Mouse (Mus musculus) forebrain, embryonic 12.5 days (tissue): ENCODE results near the gene Mfsd6l. TPM values are rescaled to one million over a fixed set of nuclear protein-coding genes. Genes with fewer than 3 reads are reported as not detected.

Experiments
- ATAC-seq: fragments of 200-750 bp; cut with Nextera tagmentation; 2 replicates; pipeline ENCODE4 v1.8.0; 2017; ENCODE audit warnings: moderate TSS enrichment; ENCODE audit not compliant: low FRiP score
- H3K27ac ChIP-seq: fragments of 300-500 bp; sonication (generic); 2 replicates; pipeline ENCODE4 v1.5.1; 2016; ENCODE audit warnings: mild to moderate bottlenecking
- H3K27me3 ChIP-seq: fragments of 300-500 bp; sonication (generic); 2 replicates; pipeline ENCODE4 v1.6.1; 2016; ENCODE audit warnings: mild to moderate bottlenecking
- H3K36me3 ChIP-seq: fragments of 300-500 bp; sonication (generic); replicated peaks from 2 replicates; pipeline ENCODE4 v1.6.1; 2016; ENCODE audit warnings: mild to moderate bottlenecking
- H3K4me1 ChIP-seq: fragments of 300-500 bp; sonication (generic); 2 replicates; pipeline ENCODE4 v1.6.1; 2016
- H3K4me2 ChIP-seq: fragments of 300-500 bp; sonication (generic); 2 replicates; pipeline ENCODE4 v1.6.1; 2016; ENCODE audit warnings: mild to moderate bottlenecking, moderate library complexity
- H3K4me3 ChIP-seq: fragments of 300-500 bp; sonication (generic); replicated peaks from 2 replicates; pipeline ENCODE4 v1.5.1; 2016; ENCODE audit warnings: mild to moderate bottlenecking
- H3K9ac ChIP-seq: fragments of 300-500 bp; sonication (generic); 2 replicates; pipeline ENCODE4 v1.6.1; 2016; ENCODE audit warnings: mild to moderate bottlenecking
- H3K9me3 ChIP-seq: fragments of 300-500 bp; sonication (generic); 2 replicates; pipeline ENCODE4 v1.6.1; 2016
- WGBS: fragments of 180-500 bp; shearing (Covaris S2); methylation state at CpG from one replicate; pipeline ENCODE4 v1.1.7; 2016; 5-methylcytosine and 5-hydroxymethylcytosine counted together
- polyA plus RNA-seq: library from polyadenylated mRNA; unstranded; fragments of >200 nt; fragmentation: Nextera tagmentation; extraction: Ambion mirVana; gene quantifications from 2 replicates; pipeline ENCODE4 v1.2.1, GENCODE M21; 2016

Gene Mfsd6l
- polyA plus RNA-seq, 1 experiment from 2014 or later, result not detected

DNA sequence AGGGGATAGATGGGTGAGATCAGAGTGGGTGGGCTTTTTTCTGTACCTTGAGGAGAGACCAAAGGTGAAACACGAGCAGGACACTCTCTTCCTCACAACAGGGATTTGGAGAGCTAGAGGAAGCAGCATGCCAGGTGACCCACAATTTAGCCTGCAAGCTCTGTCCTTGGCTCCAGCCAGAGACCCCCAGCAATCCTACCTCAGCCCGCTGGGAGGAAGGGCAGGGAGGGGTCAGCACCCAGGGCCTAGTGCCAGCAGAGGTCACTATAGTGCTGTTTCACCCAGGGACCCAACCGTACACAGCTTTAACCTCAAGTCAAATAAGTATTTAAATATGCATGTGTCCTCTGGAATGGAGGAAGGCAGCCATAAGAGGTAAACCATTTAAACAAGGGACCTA, 29.9 kb downstream of the Mfsd6l start:
- H3K27ac ChIP-seq, result no peak overlapping the region
- H3K4me1 ChIP-seq, result peaks cover under 1% of the 10 kb centered on the region; the same call in 1 of the 2 replicates
- H3K9ac ChIP-seq, result no peak overlapping the region
- 0 out of 2 replicates have a peak, but pooled peaks cover 5% of the 10 kb centered on the region for H3K27me3 ChIP-seq
- ATAC-seq, result no peak
- no peak overlapping the region for H3K4me3 ChIP-seq
- H3K9me3 ChIP-seq, result no peaks in the 10 kb centered on the region
- no peaks in the 10 kb centered on the region for H3K36me3 ChIP-seq
- H3K4me2 ChIP-seq, result no peak overlapping the region
- WGBS, result 15% methylated on average over 3 of the region's 3 CpGs

DNA sequence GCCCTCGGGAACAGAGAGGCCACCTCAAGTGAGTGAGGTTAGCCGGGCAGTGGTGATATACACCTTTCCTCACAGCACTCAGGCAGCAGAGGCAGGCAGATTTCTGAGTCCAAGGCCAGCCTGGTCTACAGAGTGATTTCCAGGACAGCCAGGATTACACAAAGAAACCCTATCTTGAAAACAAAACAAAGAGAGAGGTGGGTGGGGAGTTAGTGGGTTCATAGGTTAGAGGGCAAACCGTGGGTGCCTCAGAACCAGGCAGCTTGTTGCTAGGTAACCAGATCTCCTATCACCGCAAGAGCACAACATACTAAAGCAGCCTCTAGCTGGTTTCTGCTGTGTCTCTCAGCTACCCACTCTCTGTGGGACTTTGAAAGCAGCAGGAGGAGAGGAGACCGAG, 30.7 kb downstream of the Mfsd6l start, which contains the start of gene Ccdc42:
Ccdc42 (plus strand) TSS at position 301 of the 400 bp plus-strand sequence.
- no peak within 1 kb of the TSS for H3K27ac ChIP-seq
- no peak within 1 kb of the TSS for H3K4me3 ChIP-seq
- H3K4me2 ChIP-seq, result no peak within 1 kb of the TSS
- H3K9ac ChIP-seq, result no peak within 1 kb of the TSS
- H3K36me3 ChIP-seq, result no peaks in the 10 kb centered on the region
- peaks cover 3% of the 10 kb centered on the region for H3K4me1 ChIP-seq
- no peaks in the 10 kb centered on the region for H3K9me3 ChIP-seq
- no peak for ATAC-seq
- WGBS, result 78% methylated on average over 5 of the region's 5 CpGs
- H3K27me3 ChIP-seq, result 0 out of 2 replicates have a peak, but pooled peaks cover 5% of the 10 kb centered on the region

DNA sequence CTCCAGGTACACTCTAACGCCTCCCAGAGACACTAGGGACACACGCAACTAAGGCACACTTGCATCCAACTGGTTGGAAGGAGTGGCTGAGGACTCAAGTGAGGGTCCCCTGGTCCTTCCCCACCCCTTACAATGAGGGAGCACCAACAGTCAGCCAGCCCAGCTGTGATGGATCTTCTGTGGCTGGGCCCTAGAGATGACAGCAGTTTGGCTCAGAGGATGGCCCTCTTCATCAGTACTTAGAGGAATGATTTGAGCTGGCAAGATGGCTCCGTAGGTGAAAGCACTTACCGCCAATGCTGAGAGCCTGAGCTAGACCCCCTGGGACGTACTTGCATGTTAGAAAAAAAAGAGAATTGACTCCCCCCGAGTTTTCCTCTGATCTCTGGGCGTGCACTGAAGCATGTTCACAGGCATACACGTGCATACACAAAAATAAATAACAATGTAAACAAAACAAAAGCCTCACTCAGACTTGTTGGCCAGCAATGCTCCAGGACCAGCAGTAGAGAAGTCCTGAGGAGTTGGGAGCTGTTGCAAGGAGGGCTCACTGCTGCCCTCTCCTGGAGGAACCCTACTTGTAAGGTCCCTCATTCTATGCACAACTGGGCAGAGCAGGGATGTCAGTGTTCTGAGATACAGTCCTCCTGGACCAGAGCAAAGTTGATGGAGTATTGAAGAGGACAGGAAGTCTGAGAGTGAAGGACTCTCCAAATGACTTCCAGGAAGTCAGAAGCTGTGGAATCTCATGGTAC, 33.2 kb downstream of the Mfsd6l start:
- no peak for ATAC-seq
- Histone ChIP-seq H3K27ac (no peak overlapping the region), H3K4me3 (no peak overlapping the region), H3K4me1 (peaks cover 13% of the 10 kb centered on the region), H3K9me3 (no peaks in the 10 kb centered on the region), H3K36me3 (no peaks in the 10 kb centered on the region), H3K4me2 (no peak overlapping the region), H3K9ac (no peak overlapping the region), H3K27me3 (0 out of 2 replicates have a peak, but pooled peaks cover 5% of the 10 kb centered on the region)
- WGBS, result 66% methylated on average over 8 of the region's 8 CpGs

DNA sequence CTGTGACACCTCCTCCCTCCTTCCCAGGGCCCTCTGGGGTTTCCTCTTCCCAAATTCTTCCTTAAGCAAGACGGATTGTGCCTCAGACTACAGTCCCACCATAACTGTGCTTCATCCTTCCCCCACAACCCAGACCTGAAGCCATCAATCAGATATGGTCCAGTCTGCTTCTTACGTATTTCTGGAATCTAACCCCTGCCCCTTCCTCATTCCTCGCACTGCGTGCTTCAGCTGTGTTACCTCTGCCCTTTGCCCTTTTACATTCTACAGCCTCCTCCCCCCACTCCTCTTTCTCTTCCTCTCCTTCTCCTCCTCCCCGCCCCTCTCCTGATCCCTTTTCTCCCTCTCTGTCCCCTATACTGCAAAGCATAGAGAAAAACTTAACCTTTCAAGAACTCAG, 35.7 kb downstream of the Mfsd6l start:
- no peaks in the 10 kb centered on the region for H3K36me3 ChIP-seq
- H3K4me3 ChIP-seq, result no peak overlapping the region
- no peak for ATAC-seq
- no peak overlapping the region for H3K9ac ChIP-seq
- peaks cover 13% of the 10 kb centered on the region for H3K4me1 ChIP-seq
- H3K9me3 ChIP-seq, result no peaks in the 10 kb centered on the region
- WGBS, result 17% methylated on average over 5 of the region's 5 CpGs
- no peak overlapping the region for H3K4me2 ChIP-seq
- no peak overlapping the region for H3K27ac ChIP-seq
- 0 out of 2 replicates have a peak, but pooled peaks cover 5% of the 10 kb centered on the region for H3K27me3 ChIP-seq

DNA sequence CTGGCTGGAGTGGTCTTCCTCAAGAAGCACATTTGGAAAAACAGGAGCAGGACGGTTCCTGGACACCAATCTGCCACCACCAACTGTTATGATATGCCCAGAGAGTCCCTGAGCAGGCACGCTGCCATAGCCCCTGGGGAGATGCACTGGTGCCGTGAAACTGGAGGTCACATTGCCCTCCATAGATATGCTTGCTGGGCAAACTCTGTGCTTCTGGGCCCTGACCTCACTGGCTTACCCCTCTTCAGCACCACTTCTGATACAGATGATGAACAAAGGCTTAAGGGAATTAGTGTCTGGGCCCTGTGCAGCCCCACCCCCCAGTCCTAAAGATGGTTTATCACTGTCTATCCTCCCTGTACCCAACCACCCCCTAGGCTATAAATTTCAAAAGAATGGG, 37.3 kb downstream of the Mfsd6l start:
- Histone ChIP-seq H3K36me3 (no peaks in the 10 kb centered on the region), H3K27me3 (0 out of 2 replicates have a peak, but pooled peaks cover 5% of the 10 kb centered on the region), H3K4me2 (no peak overlapping the region), H3K9ac (no peak overlapping the region), H3K4me1 (peaks cover 13% of the 10 kb centered on the region), H3K9me3 (no peaks in the 10 kb centered on the region), H3K4me3 (no peak overlapping the region), H3K27ac (no peak overlapping the region)
- no peak for ATAC-seq
- WGBS, result 78% methylated on average over 3 of the region's 3 CpGs

DNA sequence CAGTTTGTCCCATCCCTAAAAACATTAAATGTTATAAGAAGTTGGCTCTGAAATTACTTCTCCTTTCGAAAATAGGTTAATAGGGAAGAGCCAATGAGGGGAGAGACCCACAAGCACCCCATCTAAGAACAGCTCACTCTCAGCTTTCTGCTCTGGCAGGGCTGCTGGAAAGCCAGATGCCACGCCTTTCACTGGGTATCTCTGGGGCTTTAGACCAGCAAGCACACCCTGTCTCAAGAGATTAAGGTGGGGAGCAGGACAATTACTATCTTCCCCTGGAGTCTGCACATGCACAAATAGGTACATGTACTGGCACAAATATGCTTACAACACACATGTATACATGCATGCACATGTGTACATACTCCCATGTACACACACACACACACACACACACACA, 41.9 kb downstream of the Mfsd6l start:
- Histone ChIP-seq H3K4me1 (peaks cover 22% of the 10 kb centered on the region), H3K27me3 (0 out of 2 replicates have a peak, but pooled peaks cover 3% of the 10 kb centered on the region), H3K27ac (no peak overlapping the region), H3K4me2 (no peak overlapping the region), H3K9me3 (no peaks in the 10 kb centered on the region), H3K4me3 (no peak overlapping the region), H3K36me3 (no peaks in the 10 kb centered on the region), H3K9ac (no peak overlapping the region)
- no peak for ATAC-seq
- WGBS, result 83% methylated on average over 2 of the region's 2 CpGs

DNA sequence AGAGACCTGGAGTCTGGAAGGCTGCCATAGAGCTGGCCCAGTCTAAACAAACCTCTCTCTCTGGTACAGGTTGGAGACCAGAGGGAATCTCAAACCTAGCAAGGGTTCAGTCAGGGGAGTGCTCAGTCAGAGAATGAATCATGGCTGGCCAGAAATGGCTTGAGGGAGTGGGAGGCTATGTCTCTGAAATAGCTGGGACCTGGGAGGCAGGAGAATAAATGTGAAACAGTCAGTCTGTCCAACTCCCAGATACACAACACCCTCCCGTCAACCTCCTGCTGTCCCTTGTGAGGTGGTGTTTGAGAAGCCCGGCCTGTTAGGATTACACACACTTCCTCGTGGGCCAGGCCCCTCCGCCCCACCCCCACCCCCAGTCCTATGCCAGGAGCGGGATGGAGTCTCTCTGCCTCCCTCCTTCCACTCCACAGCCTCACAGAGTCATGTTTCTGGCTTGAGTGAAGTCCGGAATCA, 44.6 kb downstream of the Mfsd6l start:
- no peak for ATAC-seq
- H3K27me3 ChIP-seq, result 0 out of 2 replicates have a peak, but pooled peaks cover 3% of the 10 kb centered on the region
- no peaks in the 10 kb centered on the region for H3K36me3 ChIP-seq
- no peak overlapping the region for H3K4me3 ChIP-seq
- no peak overlapping the region for H3K9ac ChIP-seq
- 48% methylated on average over 6 of the region's 6 CpGs for WGBS
- no peak overlapping the region for H3K4me2 ChIP-seq
- H3K9me3 ChIP-seq, result no peaks in the 10 kb centered on the region
- H3K27ac ChIP-seq, result 0 out of 2 replicates have a peak overlapping the region, but pooled peaks have one; percentile 13
- peaks cover 18% of the 10 kb centered on the region for H3K4me1 ChIP-seq

DNA sequence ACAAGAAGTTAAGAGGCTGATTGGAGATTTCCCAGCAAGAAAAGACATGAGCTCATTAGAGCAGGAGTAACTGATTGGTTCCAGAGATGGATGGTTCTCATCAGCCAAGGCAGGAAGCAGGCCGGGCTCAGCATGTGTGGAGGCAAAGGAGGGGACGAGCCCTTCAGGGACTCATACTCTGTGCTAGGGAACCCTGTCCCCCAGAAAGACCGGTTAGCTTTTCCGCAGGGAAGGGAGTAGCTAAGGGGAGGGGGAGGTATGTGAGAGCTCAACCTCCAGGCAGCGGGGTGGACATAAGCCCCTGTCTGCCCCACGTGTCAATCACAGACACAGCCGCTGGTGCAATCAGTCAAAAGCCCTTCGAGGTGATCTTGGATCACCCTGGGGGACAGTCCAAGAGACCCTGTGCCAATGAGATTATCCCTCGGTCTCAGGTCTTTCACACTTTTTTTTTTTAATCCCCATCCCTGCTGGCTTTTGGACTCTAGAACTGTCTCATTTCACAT, 45.6 kb downstream of the Mfsd6l start:
- Histone ChIP-seq H3K4me2 (no peak overlapping the region), H3K9me3 (no peaks in the 10 kb centered on the region), H3K4me3 (no peak overlapping the region), H3K27me3 (0 out of 2 replicates have a peak, but pooled peaks cover 3% of the 10 kb centered on the region), H3K4me1 (peaks cover 18% of the 10 kb centered on the region), H3K9ac (no peak overlapping the region), H3K27ac (peak overlapping the region; percentile 59), H3K36me3 (no peaks in the 10 kb centered on the region)
- no peak for ATAC-seq
- WGBS, result 5% methylated on average over 9 of the region's 9 CpGs

DNA sequence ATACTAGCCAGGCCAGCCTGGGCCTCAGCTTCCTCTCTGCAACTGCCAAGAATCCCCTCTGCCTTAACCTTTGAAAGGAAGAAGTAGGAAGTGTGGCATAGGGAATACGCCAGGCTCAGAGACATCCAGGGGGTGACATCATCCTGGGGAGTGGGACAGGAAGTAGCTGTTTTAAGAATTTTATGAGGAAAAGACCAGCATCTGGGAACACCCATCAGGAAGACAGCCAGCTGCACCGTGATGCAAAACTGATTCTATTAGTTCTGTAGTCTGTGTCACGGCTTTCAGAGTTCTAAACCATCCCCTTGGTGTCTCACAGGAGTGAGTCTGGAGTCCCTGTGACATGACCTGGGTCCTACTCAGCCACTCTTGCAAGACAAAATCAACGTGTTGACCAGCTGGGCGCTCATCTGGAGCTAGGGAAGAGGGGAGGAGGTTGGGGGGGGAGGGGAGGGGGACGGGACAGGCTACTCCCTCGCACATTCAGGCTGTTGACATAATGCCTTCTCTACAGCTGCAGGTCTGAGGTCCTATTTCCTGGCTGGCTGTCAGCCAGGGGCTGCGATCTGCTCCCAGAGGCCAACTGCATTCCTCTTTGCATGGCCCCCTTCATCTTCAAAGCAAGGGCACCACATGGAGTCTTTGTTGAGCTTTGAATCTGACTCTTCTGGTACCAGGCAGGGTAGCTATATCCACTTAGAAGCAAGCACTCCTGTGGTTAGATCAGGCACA, 46.4 kb downstream of the Mfsd6l start:
- 22% methylated on average over 8 of the region's 8 CpGs for WGBS
- H3K4me3 ChIP-seq, result no peak overlapping the region
- H3K27ac ChIP-seq, result peak overlapping the region; percentile 59
- no peak overlapping the region for H3K4me2 ChIP-seq
- no peaks in the 10 kb centered on the region for H3K9me3 ChIP-seq
- H3K9ac ChIP-seq, result no peak overlapping the region
- 0 out of 2 replicates have a peak, but pooled peaks cover 3% of the 10 kb centered on the region for H3K27me3 ChIP-seq
- no peak for ATAC-seq
- peaks cover 18% of the 10 kb centered on the region for H3K4me1 ChIP-seq
- no peaks in the 10 kb centered on the region for H3K36me3 ChIP-seq

DNA sequence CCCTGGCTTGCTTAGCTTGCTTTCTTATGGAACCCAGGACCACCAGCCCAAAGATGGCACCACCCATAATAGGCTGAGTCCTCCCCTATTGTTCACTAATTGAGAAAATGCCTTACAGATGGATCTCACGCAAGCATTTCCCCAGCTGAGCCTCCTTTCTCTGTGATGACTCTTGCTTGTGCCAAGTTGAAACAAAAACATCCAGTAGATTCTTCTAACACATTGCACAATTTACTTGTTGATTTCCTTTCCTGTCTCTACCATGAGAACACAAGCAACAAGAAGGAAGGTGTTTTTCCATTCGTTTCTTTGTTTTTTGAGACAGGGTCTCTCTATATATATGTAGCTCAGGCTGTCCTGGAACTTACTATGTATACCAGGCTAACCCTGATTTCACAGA, 51.1 kb downstream of the Mfsd6l start:
- no peak for ATAC-seq

More for the DNA sequence above, 51.1 kb downstream of the Mfsd6l start:
- Histone ChIP-seq H3K4me2 (no peak overlapping the region), H3K27ac (no peak overlapping the region), H3K27me3 (no peaks in the 10 kb centered on the region), H3K4me1 (peaks cover 9% of the 10 kb centered on the region), H3K36me3 (no peaks in the 10 kb centered on the region), H3K9ac (no peak overlapping the region), H3K9me3 (no peaks in the 10 kb centered on the region), H3K4me3 (no peak overlapping the region)
- WGBS, result 81% methylated on average over 2 of the region's 2 CpGs
